Mouse (Mus musculus) cerebellum, postnatal 25 days (tissue): ENCODE measurements around the gene Snx22.

ENCODE experiments used
- DNase-seq, 2 experiments: peaks; one replicate each; pipeline ENCODE4 v3.0.0; 2021; ENCODE audit warnings: mixed read lengths in 2 of 2

The Snx22 gene

DNA sequence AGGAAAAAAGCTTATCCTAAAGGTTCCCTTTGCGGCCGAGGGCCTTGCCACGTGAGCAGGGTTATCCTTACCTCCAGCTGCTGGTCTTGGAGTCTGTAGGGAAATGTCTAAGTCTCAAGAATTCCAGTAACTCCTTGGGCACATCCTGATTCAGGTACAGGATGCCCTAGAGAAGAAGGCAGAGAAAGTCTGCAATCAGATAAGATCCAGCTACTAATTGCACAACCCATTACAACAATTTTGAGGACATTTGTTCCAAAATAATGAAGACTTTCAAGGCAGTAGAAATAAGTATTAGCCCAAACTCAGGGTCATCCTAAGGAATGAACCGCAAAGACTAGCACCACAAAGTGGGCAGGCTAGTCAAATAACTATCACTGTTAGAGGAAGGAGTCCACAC is 1.5 kb downstream of the Snx22 start:
- DNase-seq, result no peak

DNA sequence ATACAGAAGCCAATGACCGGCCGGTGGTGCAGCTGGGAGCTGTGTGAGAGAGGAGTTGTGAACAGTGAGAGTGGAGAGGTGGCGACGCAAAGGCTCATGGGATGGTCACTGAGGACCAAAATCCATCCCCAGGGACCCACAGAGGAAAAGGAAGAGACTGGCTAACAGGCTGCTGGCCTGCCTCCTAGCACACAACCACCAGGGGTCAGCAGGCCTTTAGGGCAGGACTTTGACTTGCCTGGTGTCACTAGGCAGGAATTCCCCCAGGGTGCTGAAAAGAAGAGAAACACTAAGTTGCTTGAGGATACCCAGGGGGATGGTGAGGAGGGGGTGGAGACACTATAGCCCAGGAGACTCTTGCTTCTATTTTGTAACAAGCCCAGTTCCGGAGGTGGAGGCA is 2.0 kb downstream of the Snx22 start:
- DNase-seq, result peak in 1 of 2 experiments; percentile 44

GRCm38 (mm10) chr9:66066791-66067190 is 2.7 kb downstream of the Snx22 start:
- no peak for DNase-seq

DNA sequence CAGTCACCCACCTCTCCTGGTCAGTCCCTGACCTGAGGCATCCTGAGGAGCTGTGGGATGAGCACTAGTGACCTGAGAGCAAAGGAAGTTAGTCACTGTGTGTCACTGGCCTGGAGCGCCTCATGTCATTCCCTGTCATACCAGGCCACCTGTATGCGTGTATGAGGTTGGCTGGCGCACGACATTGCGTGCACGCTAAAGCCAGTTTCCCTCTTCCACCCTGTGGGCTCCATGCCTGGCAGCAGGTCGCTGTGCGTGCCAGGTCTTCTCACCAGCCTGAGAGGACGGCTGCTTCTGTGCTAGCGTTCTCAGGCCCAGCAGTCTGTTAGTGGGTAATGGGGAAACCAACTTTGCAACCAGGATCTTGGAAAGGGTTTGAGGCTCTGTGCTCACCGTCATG is 5.2 kb downstream of the Snx22 start:
- DNase-seq, result no peak

- no peak for DNase-seq
Measured at GRCm38 (mm10) chr9:66063446-66063845, 6.1 kb downstream of the Snx22 start.

DNA sequence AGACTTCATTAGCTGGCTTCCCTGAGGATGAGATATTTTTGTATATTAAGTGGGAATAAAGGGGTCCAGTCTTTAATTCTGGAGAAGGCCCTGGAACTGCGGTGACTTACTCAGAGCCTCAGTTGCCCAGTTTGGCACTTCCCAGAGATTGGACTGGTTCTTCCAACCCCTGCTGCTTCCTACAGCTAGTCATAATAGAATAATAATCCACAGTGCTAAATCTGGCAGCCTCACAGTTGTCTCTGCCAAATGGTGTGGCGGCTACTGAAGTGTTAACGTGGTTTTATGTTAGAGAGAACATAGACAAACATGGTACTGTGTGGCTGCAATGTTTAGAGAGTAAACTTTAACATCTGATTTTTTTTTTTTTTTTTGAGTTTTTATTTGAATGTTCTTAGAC is 7.9 kb downstream of the Snx22 start:
- no peak for DNase-seq

DNA sequence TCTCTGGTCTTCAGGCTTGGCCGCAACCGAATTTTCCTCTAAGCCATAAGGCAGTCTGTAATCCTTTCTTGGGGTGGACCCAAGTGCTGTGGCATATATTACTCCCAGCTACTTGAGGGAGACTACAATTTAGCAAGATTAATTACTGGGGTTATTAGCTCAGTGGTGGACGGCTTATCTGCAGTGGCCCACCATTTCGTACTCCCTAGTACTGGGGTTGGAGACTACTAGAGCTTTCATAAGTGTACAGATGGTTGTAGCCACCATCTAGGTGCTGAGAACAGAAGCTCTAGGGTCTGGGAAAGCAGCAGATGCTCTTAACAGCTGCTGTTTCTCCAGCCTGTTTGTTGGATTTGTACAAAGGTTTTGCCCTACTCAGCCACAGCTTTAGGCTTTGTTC is 8.5 kb downstream of the Snx22 start:
- no peak for DNase-seq

DNA sequence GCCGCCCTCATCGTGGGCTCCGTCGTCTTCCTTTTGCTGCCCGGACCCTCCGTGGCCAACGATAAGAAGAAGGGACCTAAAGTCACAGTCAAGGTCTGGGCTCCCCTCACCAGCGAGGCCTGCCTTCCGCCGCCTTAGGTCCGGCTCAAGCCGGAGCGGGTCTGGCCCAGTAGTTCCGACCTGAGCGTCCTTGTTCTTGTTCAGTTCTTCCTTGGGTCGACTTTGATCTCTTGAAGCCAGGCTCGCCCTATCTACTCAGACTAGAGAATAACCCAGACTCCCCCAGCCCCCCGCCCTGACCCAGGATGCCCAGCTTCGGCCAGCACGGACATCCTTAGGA is 9.2 kb downstream of the Snx22 start:
- no peak for DNase-seq

DNA sequence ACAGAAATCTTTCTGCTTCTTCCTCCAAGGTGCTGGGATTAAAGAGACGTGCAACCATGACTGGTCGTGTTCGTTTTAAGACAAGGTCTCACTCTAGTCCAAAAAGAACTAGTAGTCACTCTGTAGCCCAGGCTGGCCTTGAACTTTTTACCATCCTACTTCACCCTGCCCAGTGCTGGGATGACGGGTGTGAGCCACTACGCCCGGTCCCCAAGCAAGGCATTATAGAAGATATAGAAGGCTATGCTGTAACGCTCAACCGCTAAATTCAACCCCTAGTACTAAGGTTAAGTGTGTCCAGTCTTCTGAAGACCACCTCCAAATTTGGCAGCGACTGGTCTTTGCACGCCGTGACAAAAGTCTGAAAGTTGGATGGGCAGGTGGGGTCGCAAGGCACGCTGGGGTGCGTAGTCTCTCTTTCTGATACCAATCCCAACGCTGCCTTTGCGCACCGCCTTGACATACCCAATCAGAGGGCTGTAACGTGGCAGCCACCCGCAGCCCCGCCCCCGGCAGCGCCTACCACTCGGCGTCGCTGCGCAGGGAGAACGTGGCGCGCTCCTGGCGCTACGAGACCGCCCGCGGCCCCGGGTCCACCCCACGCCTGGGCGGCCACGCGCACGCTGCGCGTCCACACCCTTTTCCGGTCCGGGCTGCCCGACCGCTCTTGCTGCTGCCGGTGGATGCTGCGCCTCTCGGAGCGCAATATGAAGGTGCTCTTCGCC is 9.8 kb downstream of the Snx22 start, which contains the start of gene Ppib:
Gene Ppib, plus strand, starts transcription at position 640 of the 725 bp plus-strand sequence.
- peak; percentile 99 for DNase-seq

- no peak for DNase-seq
Measured at GRCm38 (mm10) chr9:66053620-66054019, 15.9 kb downstream of the Snx22 start.

DNA sequence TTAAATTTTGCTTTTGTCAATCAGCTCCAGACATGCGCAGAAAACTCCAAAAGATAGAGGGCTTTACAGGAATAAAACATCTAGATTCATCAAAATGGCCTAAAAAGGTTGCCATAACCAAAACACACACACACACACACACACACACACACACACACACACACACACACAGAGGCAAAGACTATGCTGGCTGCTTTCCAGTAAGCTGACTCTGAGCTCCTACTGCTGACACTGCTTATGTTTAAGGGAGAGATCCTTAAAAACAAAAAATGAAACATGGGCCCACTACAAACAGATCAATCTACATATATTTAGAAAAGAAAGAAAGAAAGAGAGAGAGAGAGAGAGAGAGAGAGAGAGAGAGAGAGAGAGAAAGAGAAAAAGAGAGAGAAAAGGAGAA is 16.8 kb downstream of the Snx22 start:
- no peak for DNase-seq

- no peak for DNase-seq
Measured at GRCm38 (mm10) chr9:66051493-66051892, 18.0 kb downstream of the Snx22 start.

- no peak for DNase-seq
Measured at GRCm38 (mm10) chr9:66049931-66050601, 19.5 kb downstream of the Snx22 start.

GRCm38 (mm10) chr9:66043241-66043640 is 26.3 kb downstream of the Snx22 start:
- DNase-seq, result no peak

- no peak for DNase-seq
Measured at GRCm38 (mm10) chr9:66042331-66042730, 27.2 kb downstream of the Snx22 start.

- DNase-seq, result no peak
Measured at GRCm38 (mm10) chr9:66040801-66041200, 28.7 kb downstream of the Snx22 start.

GRCm38 (mm10) chr9:66039290-66039689 is 30.2 kb downstream of the Snx22 start:
- no peak for DNase-seq

- no peak for DNase-seq
Measured at GRCm38 (mm10) chr9:66038581-66038980, 30.9 kb downstream of the Snx22 start.

DNA sequence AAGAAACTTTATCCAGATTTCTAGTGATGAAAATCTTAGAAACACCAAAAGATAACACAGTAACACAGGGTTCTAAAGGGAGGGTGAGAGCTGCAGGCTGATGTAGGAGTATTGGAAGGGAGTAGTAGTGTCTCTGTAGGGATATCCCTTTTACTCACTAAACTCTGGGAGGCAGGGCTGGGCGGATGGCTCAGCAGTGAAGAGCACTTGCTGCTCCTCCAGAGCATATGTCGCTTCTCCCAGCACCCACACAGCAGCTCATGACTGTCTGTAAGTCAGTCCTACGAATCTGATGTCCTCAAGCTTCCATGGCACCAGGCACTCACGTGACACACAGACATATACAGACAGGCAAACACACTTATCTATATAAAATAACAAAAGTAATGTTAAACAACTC is 31.4 kb downstream of the Snx22 start:
- no peak for DNase-seq

DNA sequence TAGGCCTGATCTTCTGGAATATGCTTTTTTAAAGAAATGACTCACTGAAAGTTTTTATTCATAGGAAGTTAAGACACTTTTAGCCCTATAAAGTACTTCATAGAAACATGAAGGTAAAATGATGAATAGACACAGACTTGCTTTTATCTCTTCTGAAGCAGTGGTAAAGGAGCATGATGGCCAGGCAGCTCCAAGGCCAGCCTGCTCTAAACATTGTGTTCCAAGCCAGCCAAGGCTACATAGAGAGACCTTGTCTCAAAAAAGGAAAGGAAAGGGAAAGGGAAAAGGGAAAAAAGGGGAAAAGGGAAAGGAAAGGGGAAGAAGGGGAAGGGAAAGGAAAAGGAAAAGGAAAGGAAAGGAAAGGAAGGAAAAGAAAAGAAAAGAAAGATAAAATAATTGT is 48.9 kb downstream of the Snx22 start:
- no peak for DNase-seq
